Mouse (Mus musculus): ENCODE results near the gene Dusp5.

Gene Dusp5

DNA sequence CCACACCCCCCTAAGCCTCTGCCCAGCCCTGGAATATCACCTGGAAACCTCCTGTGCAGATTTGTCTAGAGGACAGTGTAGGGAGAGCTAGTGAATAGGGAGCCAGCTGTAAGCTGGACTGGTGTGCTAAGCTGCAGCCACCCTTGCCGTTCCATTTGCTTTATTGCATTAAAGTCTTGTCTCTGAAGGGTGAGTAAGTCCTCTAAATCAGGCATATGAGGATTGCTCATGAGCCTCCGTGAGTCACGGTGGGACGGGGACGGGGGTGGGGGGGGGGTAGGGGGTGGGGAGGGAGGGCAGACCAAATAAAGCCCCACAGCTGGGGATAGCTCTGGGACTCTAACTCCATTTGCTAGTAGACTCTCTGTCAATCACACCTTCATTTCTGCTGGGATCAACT lies 14.7 kb downstream of the Dusp5 start:
- no peak for DNase-seq (ENCODE audit: extremely low spot score, low spot score)

DNA sequence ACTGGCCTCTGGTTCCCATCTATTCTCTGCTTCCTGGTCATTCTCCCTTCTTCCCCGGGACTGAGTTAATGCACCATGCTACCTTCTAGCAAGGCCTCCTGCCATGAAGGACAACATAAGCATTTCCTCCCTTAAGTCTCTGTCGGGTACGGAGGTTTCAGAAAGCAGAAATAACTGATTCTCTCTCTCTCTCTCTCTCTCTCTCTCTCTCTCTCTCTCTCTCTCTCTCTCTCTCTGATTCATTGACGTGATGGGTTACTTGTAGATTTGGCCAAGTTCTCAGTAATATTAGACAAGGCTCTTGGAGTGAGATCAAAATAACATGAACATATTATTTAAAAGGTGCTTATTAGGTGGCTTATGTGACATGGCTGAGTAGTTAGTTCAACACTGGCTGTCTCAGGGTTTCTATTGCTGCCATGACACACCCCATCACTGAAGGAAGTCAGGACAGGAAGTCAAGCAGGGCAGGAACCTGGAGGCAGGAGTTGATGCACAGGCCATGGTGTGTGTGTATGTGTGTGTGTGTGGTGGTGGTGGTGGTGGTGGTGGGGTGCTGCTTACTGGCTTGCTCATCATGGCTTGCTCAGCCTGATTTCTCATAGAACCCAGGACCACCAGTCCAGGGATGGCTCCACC lies 16.1 kb downstream of the Dusp5 start:
- DNase-seq (ENCODE audit: extremely low spot score, low spot score): no peak

DNA sequence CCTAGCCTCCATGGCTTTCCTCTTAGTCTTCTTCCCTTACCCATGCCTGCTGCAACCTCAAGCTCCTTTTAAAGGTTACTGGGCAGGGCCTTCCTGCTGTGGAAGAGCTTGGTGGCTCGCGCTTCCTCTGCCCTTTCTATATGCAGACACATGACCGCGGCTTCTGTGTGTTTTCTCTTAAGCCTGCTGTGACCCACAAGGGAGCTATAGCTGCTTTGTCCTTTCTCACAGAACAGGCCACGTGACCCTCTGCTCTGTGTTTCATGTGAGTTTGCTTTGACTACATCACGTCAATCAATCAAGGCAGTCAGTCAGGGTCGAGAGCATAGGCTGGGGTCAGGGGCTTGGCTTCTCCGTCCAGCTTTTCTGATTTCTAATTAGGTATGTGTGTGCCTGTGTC lies 18.7 kb downstream of the Dusp5 start:
- no peak for DNase-seq (ENCODE audit: extremely low spot score, low spot score)

DNA sequence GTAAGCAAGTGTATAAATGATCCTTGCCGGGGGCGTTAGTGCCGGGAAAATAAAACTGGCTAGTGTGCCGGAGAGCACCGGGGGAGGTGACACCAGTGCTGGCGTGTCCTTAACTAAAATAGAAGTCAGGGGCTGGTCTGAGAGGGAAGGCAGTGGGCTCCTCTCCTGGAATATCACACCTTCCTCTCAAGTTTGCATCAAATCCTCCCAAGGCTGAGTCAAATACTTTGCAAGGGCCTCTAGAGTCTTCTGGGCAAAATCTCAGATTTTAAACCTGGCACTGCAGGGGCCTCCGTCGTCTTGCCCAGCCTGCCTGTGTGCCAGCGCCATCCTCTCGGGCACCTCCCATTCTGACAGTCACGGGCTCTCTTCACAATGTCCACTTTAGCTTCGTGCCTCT lies 22.1 kb downstream of the Dusp5 start:
- no peak for DNase-seq (ENCODE audit: extremely low spot score, low spot score)

DNA sequence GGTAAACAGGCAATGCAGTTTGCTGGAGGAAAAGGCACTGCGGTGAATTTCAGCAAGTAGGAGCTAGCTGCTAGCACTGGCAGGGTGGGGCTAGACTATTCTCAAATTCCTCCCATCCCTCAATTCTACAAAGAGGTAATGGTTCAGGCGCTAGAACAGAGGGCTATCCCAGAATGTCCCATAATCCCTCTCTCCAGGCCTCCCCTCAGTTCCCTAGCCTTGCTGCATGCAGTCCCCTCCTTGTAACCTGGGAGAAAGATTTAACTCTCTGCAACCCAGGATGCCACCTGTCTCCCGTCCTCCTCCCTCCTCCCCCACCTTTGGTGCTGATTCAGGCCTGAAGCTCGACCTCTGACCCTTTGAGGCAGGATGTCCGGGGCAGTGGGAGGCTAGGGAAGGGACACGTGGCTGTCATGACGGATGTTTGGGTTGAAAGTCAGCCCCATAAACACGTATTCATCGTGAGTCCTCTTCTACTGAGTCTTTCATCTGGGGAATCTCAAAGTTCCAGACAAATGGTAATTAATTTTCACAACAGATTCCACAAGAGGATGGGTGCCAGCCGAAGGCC lies 23.4 kb downstream of the Dusp5 start:
- DNase-seq (ENCODE audit: extremely low spot score, low spot score): no peak

DNA sequence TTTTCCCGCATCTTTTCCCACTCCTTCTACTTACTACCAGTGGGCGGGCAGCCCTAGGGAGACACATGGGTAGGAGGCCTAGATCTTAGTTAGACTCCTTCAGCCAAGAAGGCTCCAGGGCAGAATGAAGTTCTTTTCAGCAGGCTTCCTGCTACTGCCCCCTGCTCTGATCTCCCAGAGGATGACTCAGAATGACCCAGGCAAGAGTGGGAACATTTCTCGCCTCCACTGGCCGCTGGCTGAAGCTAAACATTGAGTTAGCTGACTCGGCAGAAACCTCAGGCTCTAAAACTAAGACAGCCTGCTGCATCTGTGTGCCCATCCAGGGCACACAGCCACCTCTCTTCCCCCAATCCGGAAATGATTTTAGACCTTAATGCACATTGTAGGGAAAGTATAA lies 23.9 kb downstream of the Dusp5 start:
- DNase-seq (ENCODE audit: extremely low spot score, low spot score): no peak

DNA sequence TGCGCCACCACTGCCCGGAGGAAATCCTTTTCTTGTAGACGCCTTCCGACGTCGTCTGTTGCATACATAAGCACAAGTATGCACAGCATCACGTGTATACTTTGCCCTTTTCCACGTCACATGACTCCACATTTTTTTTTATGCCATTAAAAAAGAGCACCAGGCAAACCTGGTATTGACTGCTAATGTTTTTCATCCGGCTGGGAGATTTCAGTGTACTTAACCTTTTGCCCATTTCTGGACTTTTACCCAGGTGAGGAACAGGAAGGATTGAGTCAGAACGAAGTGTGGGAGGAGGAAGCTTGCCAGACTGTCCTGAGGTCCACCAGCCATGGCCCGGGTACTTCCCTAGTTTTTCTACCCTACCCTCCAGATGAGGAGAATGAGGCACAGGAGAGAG lies 25.5 kb downstream of the Dusp5 start:
- DNase-seq (ENCODE audit: extremely low spot score, low spot score): no peak

DNA sequence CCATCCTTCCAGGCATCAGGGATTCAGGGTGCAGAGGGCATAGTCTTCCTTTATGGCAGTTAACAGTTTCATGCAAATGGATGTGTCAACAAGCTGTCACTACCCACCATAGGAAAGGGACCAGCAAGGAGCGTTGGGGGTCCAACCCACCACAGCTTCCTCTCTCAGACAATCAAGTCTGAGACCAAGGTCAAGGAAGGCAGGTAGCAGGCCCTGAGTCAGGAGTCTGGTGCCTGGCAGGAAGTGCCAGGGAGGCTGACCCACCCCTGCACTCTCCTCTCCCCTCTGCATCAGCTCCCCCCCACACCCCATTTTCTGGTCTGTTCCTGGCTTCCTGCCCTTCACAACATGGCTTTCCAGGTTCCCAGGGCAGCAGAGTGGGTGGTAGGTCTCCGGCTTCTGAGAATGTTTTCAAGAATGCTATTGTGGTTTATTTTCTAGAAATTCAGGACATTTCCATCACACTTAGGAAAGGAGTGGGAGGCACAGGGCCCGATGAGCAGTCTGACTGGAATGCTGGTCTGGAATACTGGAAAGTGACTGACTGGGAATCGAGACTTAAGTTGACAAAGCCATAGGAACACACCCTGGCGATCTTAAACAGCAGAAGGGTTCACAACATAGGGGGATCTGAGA lies 26.2 kb downstream of the Dusp5 start:
- DNase-seq (ENCODE audit: extremely low spot score, low spot score): no peak

DNA sequence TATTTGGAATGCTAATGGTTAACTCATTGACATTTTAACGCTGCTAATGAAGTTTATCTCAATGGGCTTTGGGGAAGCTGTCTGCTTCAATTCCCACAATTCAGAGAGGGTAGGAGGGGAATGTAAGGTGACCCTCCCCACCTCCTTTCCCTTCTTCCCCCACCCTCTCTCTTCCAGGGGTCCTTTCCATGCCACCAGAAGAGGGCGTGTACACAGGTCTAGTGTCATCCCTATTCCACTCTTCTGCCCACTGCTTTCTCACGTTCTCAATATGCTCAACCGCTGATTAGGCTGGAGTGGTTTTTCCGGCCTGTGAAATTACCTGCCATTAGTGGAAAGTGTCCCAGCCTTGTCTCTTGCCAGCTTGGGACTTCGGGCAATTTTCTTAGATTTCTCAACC lies 27.9 kb downstream of the Dusp5 start:
- DNase-seq (ENCODE audit: extremely low spot score, low spot score): no peak

DNA sequence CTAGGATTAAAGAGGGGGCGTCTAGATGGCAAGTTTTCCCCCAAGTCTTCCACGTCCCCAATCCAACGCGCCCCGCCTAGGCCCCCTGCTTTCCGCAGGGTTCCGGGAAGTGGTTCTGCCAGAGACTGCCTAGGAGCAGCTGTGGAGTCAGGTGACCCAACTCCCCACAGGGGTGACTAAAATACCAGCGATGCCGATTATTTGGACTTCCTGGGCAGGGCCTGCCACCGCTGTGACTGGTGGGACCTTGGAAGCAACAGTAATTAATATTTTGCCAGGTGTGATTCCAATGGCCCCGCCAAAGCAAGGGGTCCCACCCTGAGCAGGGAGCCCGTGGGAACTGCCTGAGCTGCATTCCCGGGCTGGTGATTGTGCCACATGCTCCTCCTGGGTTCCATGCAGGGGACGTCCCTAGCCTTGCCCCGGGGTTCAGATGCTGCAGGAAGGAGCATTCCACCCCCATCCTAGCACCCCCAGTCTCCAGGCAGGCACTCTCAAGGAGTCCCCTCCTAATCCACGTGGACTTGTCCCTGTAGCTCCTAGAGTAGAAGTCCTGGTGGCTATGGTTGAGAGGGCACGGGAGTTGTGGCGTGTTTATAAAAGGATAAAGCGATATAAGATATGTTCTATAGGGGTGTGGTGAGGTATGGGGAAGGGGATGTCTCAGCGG lies 28.5 kb downstream of the Dusp5 start:
- DNase-seq (ENCODE audit: extremely low spot score, low spot score): peak; percentile 30

DNA sequence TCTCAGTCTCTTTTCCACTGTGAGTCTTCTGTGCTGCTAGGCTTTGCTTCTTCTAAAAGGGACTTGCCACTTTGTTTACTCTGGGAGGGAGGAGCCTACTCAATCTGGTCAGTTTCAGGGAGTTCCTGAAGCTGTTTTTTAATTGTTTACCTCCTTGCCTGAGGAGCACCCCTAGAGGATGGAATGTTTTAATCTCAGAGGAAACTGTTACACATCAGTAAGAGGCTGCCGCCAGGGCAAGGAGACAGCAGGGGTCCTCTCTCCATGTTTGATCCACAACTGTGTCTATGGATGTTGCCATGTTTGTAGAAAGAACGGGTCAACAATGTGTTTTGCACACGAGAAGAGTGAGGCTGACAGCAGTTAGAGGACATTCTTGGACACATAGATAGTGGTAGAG lies 31.5 kb downstream of the Dusp5 start:
- DNase-seq (ENCODE audit: extremely low spot score, low spot score): no peak

DNA sequence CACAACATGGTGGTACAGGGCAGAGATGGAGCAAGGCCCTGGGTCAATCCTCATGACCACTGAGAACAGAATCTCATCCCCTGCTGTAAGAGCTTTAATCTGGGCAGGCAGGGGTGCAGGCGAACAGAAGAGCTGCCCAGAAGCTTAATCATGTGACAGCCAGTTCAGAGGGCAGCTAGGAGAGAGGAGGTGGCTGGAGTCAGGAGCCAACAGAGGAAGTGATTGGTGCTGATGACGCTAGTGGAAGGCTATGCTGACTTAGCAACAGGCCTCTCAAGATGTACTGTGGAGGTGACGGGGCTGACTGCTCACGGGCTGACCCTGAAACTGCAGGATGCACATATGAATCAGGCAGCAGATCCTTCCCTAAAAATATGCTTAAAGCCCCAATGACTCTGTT lies 35.3 kb downstream of the Dusp5 start:
- DNase-seq (ENCODE audit: extremely low spot score, low spot score): no peak

DNA sequence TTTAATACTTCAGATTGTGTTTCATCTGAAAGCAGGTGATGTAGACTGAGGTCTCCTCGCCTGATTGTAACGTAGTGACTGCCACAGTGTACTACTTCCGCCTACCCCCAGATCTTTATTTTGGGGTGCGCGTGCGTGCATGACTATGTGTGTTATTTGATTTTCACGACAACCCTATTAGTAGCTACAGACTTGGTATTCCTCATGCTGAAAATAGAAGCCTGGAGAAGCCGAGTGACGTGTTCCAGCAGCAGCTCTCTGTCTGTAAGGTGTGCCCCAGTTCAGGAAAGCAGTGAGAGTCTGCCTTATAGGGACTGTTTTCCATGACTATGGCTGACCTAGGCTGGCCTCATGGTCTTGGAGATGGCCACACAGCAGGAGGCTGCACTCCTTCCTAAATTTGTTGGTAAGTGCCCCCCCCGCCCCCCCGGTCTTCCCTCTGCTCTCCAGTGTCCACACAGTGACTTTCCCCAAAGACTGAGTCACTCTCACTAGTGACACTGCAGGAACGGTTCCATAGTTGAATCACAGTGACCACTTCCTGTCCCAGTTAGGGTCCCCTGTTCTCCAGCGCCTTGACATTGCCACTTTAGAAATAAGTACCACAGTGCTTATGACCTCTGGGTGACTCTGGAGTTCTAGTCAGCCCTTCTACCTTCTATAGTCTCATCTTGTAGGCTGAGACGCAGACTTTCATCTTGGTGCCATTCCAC lies 36.8 kb downstream of the Dusp5 start:
- no peak for DNase-seq (ENCODE audit: extremely low spot score, low spot score)

DNA sequence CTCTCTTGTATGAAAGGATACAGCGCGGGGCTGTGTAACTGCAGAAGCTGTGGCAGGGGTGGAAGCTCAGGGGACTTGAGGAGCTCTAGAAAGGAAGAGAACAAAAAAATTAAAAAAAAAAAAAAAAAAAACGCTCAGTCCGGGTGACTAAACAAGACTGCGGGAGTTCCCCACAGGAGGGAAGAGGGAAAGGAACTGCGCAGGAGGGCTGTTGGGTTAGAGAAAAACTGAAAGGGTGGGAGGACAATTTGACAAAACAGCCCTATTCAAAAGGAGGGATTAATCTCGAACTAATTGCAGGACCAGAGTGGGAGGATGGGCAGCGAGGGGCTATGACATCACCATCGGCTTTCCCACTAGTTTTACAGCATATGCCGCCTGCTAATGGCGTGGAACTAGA lies 39.0 kb downstream of the Dusp5 start:
- DNase-seq (ENCODE audit: extremely low spot score, low spot score): no peak

DNA sequence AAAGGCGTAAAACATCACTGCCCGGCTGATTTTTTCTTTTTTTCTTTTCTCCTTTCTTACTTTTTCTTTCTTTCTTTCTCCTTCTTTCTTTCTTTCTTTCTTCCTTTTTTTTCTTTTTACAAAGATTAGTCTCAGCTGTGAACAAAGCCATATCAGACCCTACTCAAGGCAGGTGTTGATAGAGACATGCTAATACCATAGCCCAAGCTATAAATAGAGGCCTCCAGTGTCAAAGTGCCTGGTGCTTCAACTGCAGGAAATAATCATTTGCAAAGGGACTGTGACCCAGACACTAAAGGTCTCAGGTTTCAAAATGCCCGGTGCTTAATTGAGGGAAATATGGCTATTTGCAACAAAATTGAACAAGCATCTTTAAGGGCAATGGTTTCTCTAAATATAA lies 39.6 kb downstream of the Dusp5 start:
- no peak for DNase-seq (ENCODE audit: extremely low spot score, low spot score)

DNA sequence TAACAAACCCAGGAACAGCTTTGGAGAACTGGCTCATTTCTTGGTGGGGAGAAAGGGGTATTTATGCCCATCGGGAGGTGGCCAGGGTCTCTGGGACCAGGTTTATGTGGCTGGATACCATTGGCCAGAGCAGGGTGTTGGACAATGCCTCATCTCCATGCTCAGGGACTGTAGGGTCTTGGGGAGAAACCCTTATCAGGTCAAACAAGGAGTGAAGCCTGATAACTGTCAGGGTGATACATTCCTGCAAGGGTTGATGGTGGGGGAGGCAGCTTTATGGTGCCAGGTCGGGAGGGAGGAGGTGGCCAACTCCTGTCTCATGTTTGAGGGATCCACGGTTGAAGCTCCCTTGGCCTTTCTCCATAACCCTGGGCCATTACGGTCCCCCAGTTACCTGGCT lies 42.1 kb downstream of the Dusp5 start:
- no peak for DNase-seq (ENCODE audit: extremely low spot score, low spot score)

DNA sequence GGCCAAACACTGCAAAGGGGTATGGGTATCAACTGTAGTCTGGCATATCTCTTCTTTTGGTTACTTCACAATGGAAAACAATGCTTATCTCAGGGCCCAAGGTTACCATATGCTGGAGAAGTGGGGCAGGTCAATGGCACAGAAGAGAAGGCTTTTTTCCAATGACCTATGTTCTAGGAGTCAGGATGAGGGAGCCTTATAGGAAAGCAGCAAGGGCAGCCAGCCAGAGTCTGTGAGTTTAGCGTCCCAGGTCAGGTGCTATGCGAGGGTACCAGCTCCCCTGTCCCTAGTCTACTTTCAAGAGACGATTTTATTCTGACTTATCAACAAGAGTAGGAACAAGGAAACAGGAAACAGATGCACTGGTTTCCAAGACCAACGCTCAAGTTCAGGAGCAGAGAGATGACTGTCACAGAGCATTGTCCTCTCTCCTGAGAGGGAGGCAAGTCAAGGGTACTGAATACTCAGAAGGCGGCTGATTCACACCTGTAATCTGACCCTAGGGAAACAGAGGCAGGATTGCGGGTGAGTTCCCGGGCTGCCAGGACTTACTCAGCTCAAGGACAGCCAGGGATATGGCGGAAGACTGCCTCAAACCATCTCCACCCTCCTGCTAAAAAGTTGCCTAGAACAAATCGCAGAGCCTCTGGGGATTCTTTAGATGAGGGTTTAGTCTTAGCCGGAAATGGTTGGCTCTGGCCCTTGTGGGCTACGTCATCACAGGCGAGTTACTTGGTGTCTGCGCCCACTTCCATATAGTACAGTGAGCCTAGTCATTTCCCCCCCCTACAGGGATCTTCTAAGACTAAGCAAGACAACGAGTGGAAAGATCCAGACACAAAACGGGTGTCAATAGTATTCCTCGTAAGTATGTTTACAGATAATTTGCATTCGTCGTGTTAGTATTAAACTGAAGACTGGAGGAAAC lies 42.9 kb downstream of the Dusp5 start:
- DNase-seq (ENCODE audit: extremely low spot score, low spot score): no peak

DNA sequence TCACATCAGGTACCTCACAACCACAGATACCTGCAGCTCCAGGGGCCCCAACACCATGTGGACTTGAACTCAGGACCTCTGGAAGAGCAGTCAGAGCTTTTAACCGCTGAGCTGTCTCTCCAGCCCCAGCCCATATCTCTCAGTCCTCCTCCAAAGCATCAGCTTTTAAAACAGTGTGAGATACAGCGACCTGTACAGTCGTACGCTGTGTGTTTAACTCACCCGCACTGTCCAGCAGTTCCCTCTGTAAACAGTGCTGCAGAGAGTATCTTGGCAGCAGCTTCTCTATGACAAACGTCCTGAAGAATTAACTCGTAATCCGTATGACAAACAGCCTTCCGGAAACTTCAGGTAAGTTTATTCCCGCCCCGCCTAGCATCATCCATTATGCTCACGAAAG lies 43.7 kb downstream of the Dusp5 start:
- DNase-seq (ENCODE audit: extremely low spot score, low spot score): no peak

DNA sequence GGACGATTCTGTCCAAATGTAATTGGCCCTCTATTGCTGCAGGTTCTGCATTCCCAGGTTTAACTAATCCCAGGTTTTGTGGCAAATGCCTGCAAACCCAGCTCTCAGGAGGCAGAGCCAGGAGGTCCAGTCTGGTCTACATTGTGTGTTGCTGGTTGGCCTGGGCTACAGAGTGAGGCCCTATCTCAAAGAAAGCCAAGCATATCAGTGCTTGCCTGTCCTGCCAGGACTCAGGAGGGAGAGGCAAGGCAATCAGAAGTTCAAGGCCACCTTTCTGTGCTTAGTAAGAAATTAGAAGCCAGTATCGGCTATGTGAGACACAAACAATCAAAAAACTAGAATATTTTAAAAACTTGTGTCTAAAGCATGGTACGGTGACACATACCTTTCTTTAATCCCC lies 44.2 kb downstream of the Dusp5 start:
- no peak for DNase-seq (ENCODE audit: extremely low spot score, low spot score)

DNA sequence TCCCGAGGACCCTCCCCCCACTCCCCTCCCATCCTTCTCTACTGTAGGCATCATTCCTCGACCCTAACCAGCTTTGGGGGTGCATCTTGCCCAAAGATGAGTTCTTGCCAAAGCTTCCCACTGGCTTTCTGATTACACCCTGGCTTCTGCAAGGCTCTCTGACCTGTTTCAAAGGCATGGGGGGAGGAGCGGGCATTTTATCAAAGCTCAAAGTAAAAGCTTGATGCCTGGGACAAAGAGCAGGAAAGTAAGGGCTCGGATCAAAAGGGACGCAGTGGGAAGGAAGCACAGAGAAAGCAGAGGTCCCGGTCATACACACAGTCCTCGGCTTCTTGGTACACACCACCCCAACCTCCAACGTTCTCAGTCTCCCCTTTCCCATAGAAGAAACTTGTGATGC lies 45.2 kb downstream of the Dusp5 start:
- no peak for DNase-seq (ENCODE audit: extremely low spot score, low spot score)

DNA sequence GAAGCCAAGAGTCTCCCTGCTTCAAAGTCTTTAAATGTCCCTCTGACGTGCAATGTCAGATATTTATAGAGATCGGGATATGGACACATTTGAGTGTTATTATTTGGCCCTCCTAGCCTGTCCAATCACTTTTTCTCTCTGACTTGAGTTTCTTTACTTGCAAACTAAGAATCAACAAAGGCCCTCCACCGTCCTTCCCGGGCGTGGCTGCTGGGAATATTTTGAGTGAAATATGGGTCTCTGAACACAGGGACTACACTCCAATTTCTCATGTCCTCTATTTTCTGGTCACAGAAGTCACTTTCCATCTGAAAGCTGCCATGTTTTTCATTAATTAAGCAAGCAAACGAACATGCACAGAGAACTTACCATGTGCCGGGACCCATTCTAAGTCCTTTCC lies 45.6 kb downstream of the Dusp5 start:
- DNase-seq (ENCODE audit: extremely low spot score, low spot score): no peak

Data from neural tube, embryonic 10.5 days (tissue).